Mouse (Mus musculus): ENCODE results near the gene Dnajc8.
"Not testable (repeated sequence)": the region's sequence is repeated elsewhere in the genome, so short reads cannot be mapped to it uniquely, and the experiment has no call there.

The Dnajc8 gene

GRCm38 (mm10) chr4:132567361-132567779 is 32.0 kb downstream of the Dnajc8 start:
- DNase-seq (ENCODE audit: low spot score in 2 of 2): no peak

- DNase-seq (ENCODE audit: low spot score in 2 of 2): no peak
Measured at GRCm38 (mm10) chr4:132569115-132569514, 33.8 kb downstream of the Dnajc8 start.

- DNase-seq (ENCODE audit: low spot score in 2 of 2): no peak
Measured at GRCm38 (mm10) chr4:132571190-132571589, 35.8 kb downstream of the Dnajc8 start.

GRCm38 (mm10) chr4:132573327-132573726 is 38.0 kb downstream of the Dnajc8 start:
- DNase-seq (ENCODE audit: low spot score in 2 of 2): no peak

GRCm38 (mm10) chr4:132574809-132575347 is 39.5 kb downstream of the Dnajc8 start:
- no peak for DNase-seq (ENCODE audit: low spot score in 2 of 2)

- DNase-seq (ENCODE audit: low spot score in 2 of 2): no peak
Measured at GRCm38 (mm10) chr4:132583781-132584180, 48.4 kb downstream of the Dnajc8 start.

GRCm38 (mm10) chr4:132584975-132585374 is 49.6 kb downstream of the Dnajc8 start:
- DNase-seq (ENCODE audit: low spot score in 2 of 2): no peak

GRCm38 (mm10) chr4:132586282-132586681 is 50.9 kb downstream of the Dnajc8 start:
- DNase-seq (ENCODE audit: low spot score in 2 of 2): no peak

- no peak for DNase-seq (ENCODE audit: low spot score in 2 of 2)
Measured at GRCm38 (mm10) chr4:132588512-132588911, 53.2 kb downstream of the Dnajc8 start.

GRCm38 (mm10) chr4:132590642-132591041 is 55.3 kb downstream of the Dnajc8 start:
- DNase-seq (ENCODE audit: low spot score in 2 of 2): no peak

GRCm38 (mm10) chr4:132592958-132593357 is 57.6 kb downstream of the Dnajc8 start:
- peak in 1 of 2 experiments; percentile 12 for DNase-seq (ENCODE audit: low spot score in 2 of 2)

GRCm38 (mm10) chr4:132594191-132594590 is 58.8 kb downstream of the Dnajc8 start:
- DNase-seq (ENCODE audit: low spot score in 2 of 2): no peak

GRCm38 (mm10) chr4:132598861-132599260 is 63.5 kb downstream of the Dnajc8 start:
- no peak for DNase-seq (ENCODE audit: low spot score in 2 of 2)

- DNase-seq (ENCODE audit: low spot score in 2 of 2): no peak
Measured at GRCm38 (mm10) chr4:132599764-132600163, 64.4 kb downstream of the Dnajc8 start.

- no peak for DNase-seq (ENCODE audit: low spot score in 2 of 2)
Measured at GRCm38 (mm10) chr4:132600465-132600864, 65.1 kb downstream of the Dnajc8 start.

GRCm38 (mm10) chr4:132601242-132601641 is 65.9 kb downstream of the Dnajc8 start:
- not testable (repeated sequence) for DNase-seq (ENCODE audit: low spot score in 2 of 2)
